Mouse (Mus musculus): Measurements from ENCODE around the gene Clec2e.

Gene Clec2e

GRCm38 (mm10) chr6:129058013-129058412 lies 42.7 kb downstream of the Clec2e start:
- no peak for DNase-seq (ENCODE audit: low spot score)

GRCm38 (mm10) chr6:129056237-129056636 lies 44.5 kb downstream of the Clec2e start:
- DNase-seq (ENCODE audit: low spot score), result no peak

- DNase-seq (ENCODE audit: low spot score), result no peak
Observed at GRCm38 (mm10) chr6:129051731-129052130, 49.0 kb downstream of the Clec2e start.

- DNase-seq (ENCODE audit: low spot score), result no peak
Observed at GRCm38 (mm10) chr6:129051086-129051485, 49.6 kb downstream of the Clec2e start.

GRCm38 (mm10) chr6:129049596-129050251 lies 51.0 kb downstream of the Clec2e start:
- DNase-seq (ENCODE audit: low spot score), result no peak

GRCm38 (mm10) chr6:129048857-129049473 lies 51.7 kb downstream of the Clec2e start:
- DNase-seq (ENCODE audit: low spot score), result no peak

GRCm38 (mm10) chr6:129048381-129048780 lies 52.3 kb downstream of the Clec2e start:
- DNase-seq (ENCODE audit: low spot score), result no peak

- DNase-seq (ENCODE audit: low spot score), result no peak
Observed at GRCm38 (mm10) chr6:129045601-129046000, 55.1 kb downstream of the Clec2e start, which contains the start of gene Klrb1f. TSS of gene Klrb1f (plus strand) at chr6:129045901.

- no peak for DNase-seq (ENCODE audit: low spot score)
Observed at GRCm38 (mm10) chr6:129042470-129042869, 58.2 kb downstream of the Clec2e start.

Data from MN1 (cell line).